Mouse (Mus musculus): ENCODE data around the gene Mmgt2. TPM values are rescaled to one million over a fixed set of nuclear protein-coding genes. Genes with fewer than 3 reads are reported as not detected.

Gene Mmgt2
- polyA plus RNA-seq, 1 experiment from 2014 or later, result 23.0 TPM

GRCm38 (mm10) chr11:62695126-62695525, 46.7 kb downstream of the Mmgt2 start:
- Histone ChIP-seq H3K4me2 (replicated peaks) (no peak overlapping the region), H3K36me3 (no peaks in the 10 kb centered on the region), H3K4me1 (replicated peaks) (no peaks in the 10 kb centered on the region), H3K4me3 (replicated peaks) (no peak overlapping the region), H3K27me3 (no peaks in the 10 kb centered on the region), H3K27ac (no peak overlapping the region), H3K9ac (replicated peaks) (no peak overlapping the region), H3K9me3 (no peaks in the 10 kb centered on the region)
- no peak for ATAC-seq
- WGBS, result 96% methylated on average over 8 of the region's 8 CpGs

- Histone ChIP-seq H3K36me3 (no peaks in the 10 kb centered on the region), H3K27me3 (no peaks in the 10 kb centered on the region), H3K4me2 (replicated peaks) (no peak overlapping the region), H3K4me1 (replicated peaks) (no peaks in the 10 kb centered on the region), H3K9me3 (no peaks in the 10 kb centered on the region), H3K9ac (replicated peaks) (no peak overlapping the region), H3K4me3 (replicated peaks) (no peak overlapping the region), H3K27ac (no peak overlapping the region)
- no peak for ATAC-seq
- WGBS, result 72% methylated on average over 4 of the region's 4 CpGs
These were observed 51.3 kb downstream of the Mmgt2 start for GRCm38 (mm10) chr11:62699749-62700148.

- ATAC-seq, result no peak
- Histone ChIP-seq H3K27me3 (no peaks in the 10 kb centered on the region), H3K4me1 (replicated peaks) (no peaks in the 10 kb centered on the region), H3K4me2 (replicated peaks) (no peak overlapping the region), H3K9me3 (no peaks in the 10 kb centered on the region), H3K9ac (replicated peaks) (no peak overlapping the region), H3K36me3 (no peaks in the 10 kb centered on the region), H3K27ac (no peak overlapping the region), H3K4me3 (replicated peaks) (no peak overlapping the region)
- 88% methylated on average over 1 of the region's 1 CpGs for WGBS
These were observed 52.8 kb downstream of the Mmgt2 start for GRCm38 (mm10) chr11:62701218-62701617.

- Histone ChIP-seq H3K4me1 (replicated peaks) (no peaks in the 10 kb centered on the region), H3K4me3 (replicated peaks) (no peak overlapping the region), H3K27ac (no peak overlapping the region), H3K36me3 (peaks cover 25% of the 10 kb centered on the region), H3K4me2 (replicated peaks) (no peak overlapping the region), H3K9me3 (no peaks in the 10 kb centered on the region), H3K9ac (replicated peaks) (no peak overlapping the region), H3K27me3 (no peaks in the 10 kb centered on the region)
- no peak for ATAC-seq
- WGBS, result 93% methylated on average over 2 of the region's 2 CpGs
These were observed 57.7 kb downstream of the Mmgt2 start for GRCm38 (mm10) chr11:62706141-62706540.

GRCm38 (mm10) chr11:62708252-62708651, 59.8 kb downstream of the Mmgt2 start:
- no peak overlapping the region for H3K4me2 ChIP-seq (replicated peaks)
- no peak overlapping the region for H3K9ac ChIP-seq (replicated peaks)
- no peak for ATAC-seq
- H3K36me3 ChIP-seq, result peaks cover 43% of the 10 kb centered on the region
- H3K27me3 ChIP-seq, result no peaks in the 10 kb centered on the region
- H3K27ac ChIP-seq, result no peak overlapping the region
- 78% methylated on average over 7 of the region's 7 CpGs for WGBS
- H3K4me1 ChIP-seq (replicated peaks), result no peaks in the 10 kb centered on the region
- no peaks in the 10 kb centered on the region for H3K9me3 ChIP-seq
- no peak overlapping the region for H3K4me3 ChIP-seq (replicated peaks)

- H3K4me3 ChIP-seq (replicated peaks), result no peak overlapping the region
- H3K9ac ChIP-seq (replicated peaks), result no peak overlapping the region
- no peak overlapping the region for H3K27ac ChIP-seq
- no peaks in the 10 kb centered on the region for H3K9me3 ChIP-seq
- 92% methylated on average over 5 of the region's 5 CpGs for WGBS
- no peaks in the 10 kb centered on the region for H3K4me1 ChIP-seq (replicated peaks)
- no peak for ATAC-seq
- no peak overlapping the region for H3K4me2 ChIP-seq (replicated peaks)
- no peaks in the 10 kb centered on the region for H3K27me3 ChIP-seq
- H3K36me3 ChIP-seq, result peaks cover 63% of the 10 kb centered on the region
These were observed 62.2 kb downstream of the Mmgt2 start for GRCm38 (mm10) chr11:62710657-62711056.

Other genes starting within 250 kb of the Mmgt2 start
- gene Pigl, start 190.2 kb upstream of the Mmgt2 start, polyA plus RNA-seq (2015; fragmentation: Nextera tagmentation; extraction: Ambion mirVana), result 9.1 and 9.2 TPM in 2 replicates
- 150 and 174 TPM in 2 replicates for gene Ncor1, start 190.1 kb upstream of the Mmgt2 start, polyA plus RNA-seq (2015; fragmentation: Nextera tagmentation; extraction: Ambion mirVana)
- gene Cenpv, start 109.4 kb upstream of the Mmgt2 start, polyA plus RNA-seq (2015; fragmentation: Nextera tagmentation; extraction: Ambion mirVana), result 52.8 and 65.6 TPM in 2 replicates
- gene Ubb, start 97.5 kb upstream of the Mmgt2 start, polyA plus RNA-seq (2015; fragmentation: Nextera tagmentation; extraction: Ambion mirVana), result 4,691 and 4,901 TPM in 2 replicates
- 20.7 TPM in 2 replicates for gene Trpv2, start 74.2 kb upstream of the Mmgt2 start, polyA plus RNA-seq (2015; fragmentation: Nextera tagmentation; extraction: Ambion mirVana)
- gene Lrrc75a, start 141 bp upstream of the Mmgt2 start, polyA plus RNA-seq (2015; fragmentation: Nextera tagmentation; extraction: Ambion mirVana), result 8.2 and 11.4 TPM in 2 replicates
- gene Zfp287, start 83.2 kb downstream of the Mmgt2 start, polyA plus RNA-seq (2015; fragmentation: Nextera tagmentation; extraction: Ambion mirVana), result 21.2 and 22.2 TPM in 2 replicates
- gene Gm10428, start 104.4 kb downstream of the Mmgt2 start, polyA plus RNA-seq (2015; fragmentation: Nextera tagmentation; extraction: Ambion mirVana), result not detected in 2 replicates
- gene Zfp286, start 140.8 kb downstream of the Mmgt2 start, polyA plus RNA-seq (2015; fragmentation: Nextera tagmentation; extraction: Ambion mirVana), result 35.4 and 37.9 TPM in 2 replicates
- 4.5 and 5.3 TPM in 2 replicates for gene Trim16, start 171.6 kb downstream of the Mmgt2 start, polyA plus RNA-seq (2015; fragmentation: Nextera tagmentation; extraction: Ambion mirVana)
- gene Fbxw10, start 198.4 kb downstream of the Mmgt2 start, polyA plus RNA-seq (2015; fragmentation: Nextera tagmentation; extraction: Ambion mirVana), result 0.22 and 0.24 TPM in 2 replicates
- gene Tvp23b, start 230.8 kb downstream of the Mmgt2 start, polyA plus RNA-seq (2015; fragmentation: Nextera tagmentation; extraction: Ambion mirVana), result 55.2 and 62.5 TPM in 2 replicates

Data from midbrain, embryonic 13.5 days (tissue).